Comparison of ENCODE assay signal across 8 mouse cellular contexts in genomic region chr1:86703300-86703964, GRCm38 (mm10). TPM values are rescaled to one million over a fixed set of nuclear protein-coding genes. Genes with fewer than 3 reads are reported as not detected.
A peak's percentile ranks its signal among the peaks of the same experiment; 100 is the strongest.
DNase-seq lines count a peak whose midpoint lies in the region; ATAC-seq lines count a peak whose summit lies in the region.

Gene Dis3l2, plus strand, starts transcription at chr1:86703808.

- peak within 1 kb of the TSS; percentile 95 for H3K4me3 ChIP-seq in megakaryocyte, embryonic 14.5 days (replicated peaks)

- H3K4me1 ChIP-seq in megakaryocyte, embryonic 14.5 days = peaks cover 50% of the 10 kb centered on the region

- H3K36me3 ChIP-seq in megakaryocyte, embryonic 14.5 days (replicated peaks; ENCODE audit: low read length) = no peaks in the 10 kb centered on the region

- peak; percentile 83 for ATAC-seq in common myeloid progenitor, adult 5-6 weeks (replicated peaks; ENCODE audit: low read depth, poor library complexity, severe bottlenecking)

- DNase-seq in ZHBTc4 (ENCODE audit: low read depth, low spot score) = peak; percentile 91
- DNase-seq in gastrocnemius, adult 8-10 months (ENCODE audit: low spot score in 2 of 2) = peak; percentile 49 to 76
- DNase-seq in hindlimb bud, embryonic 11.5 days (ENCODE audit: extremely low spot score, low read depth, low spot score) = peak; percentile 42
- DNase-seq in left cerebral cortex, adult 8-10 months (ENCODE audit: low spot score in 2 of 2) = peak; percentile 84 to 85
- DNase-seq in right cerebral cortex, postnatal 10 days (ENCODE audit: low spot score in 2 of 2) = peak; percentile 94 to 95
- DNase-seq in urinary bladder, postnatal 25 days (ENCODE audit: low spot score) = peak; percentile 83

- no peaks in the 10 kb centered on the region for H3K9me3 ChIP-seq in megakaryocyte, embryonic 14.5 days

- no peaks in the 10 kb centered on the region for H3K27me3 ChIP-seq in megakaryocyte, embryonic 14.5 days (replicated peaks)

RNA-seq across cellular contexts. Expression of gene Dis3l2, which starts in this region (rescaled TPM):
- total RNA-seq in common myeloid progenitor, adult 5-6 weeks (2017) = 25.3 and 32.7 TPM in 2 replicates
- total RNA-seq in gastrocnemius, adult 8-10 months (2022) = 10 to 100 TPM; 11.8 to 13.5 (median 13.4) TPM
- 10 to 100 TPM; 29.1 to 32.8 (median 31.0) TPM for total RNA-seq in left cerebral cortex, adult 8-10 months (2022)
- polyA plus RNA-seq in megakaryocyte, embryonic 14.5 days (2012; ENCODE audit: insufficient read depth, low replicate concordance) = 7.1 TPM in 1 of 2 replicates, not detected in the other

Comparison
In these comparisons a context has a peak if more than half of its experiments do, and no peak if none do; other contexts are left out.
1. Peak in every context shown above with its lines: DNase-seq, ATAC-seq and H3K4me3 ChIP-seq.
2. DNase-seq: peak in every context shown above with its lines; median percentile 94 in right cerebral cortex, postnatal 10 days; 91 in ZHBTc4; 84 in left cerebral cortex, adult 8-10 months; 83 in urinary bladder, postnatal 25 days; 62 in gastrocnemius, adult 8-10 months; 42 in hindlimb bud, embryonic 11.5 days.